Mouse (Mus musculus): Measurements from ENCODE around the gene Txnrd1. TPM values are rescaled to one million over a fixed set of nuclear protein-coding genes. Genes with fewer than 3 reads are reported as not detected.
A peak's percentile ranks its signal among the peaks of the same experiment; 100 is the strongest.

The Txnrd1 gene
- polyA plus RNA-seq, 1 experiment from 2014 or later: 87.1 TPM

DNA sequence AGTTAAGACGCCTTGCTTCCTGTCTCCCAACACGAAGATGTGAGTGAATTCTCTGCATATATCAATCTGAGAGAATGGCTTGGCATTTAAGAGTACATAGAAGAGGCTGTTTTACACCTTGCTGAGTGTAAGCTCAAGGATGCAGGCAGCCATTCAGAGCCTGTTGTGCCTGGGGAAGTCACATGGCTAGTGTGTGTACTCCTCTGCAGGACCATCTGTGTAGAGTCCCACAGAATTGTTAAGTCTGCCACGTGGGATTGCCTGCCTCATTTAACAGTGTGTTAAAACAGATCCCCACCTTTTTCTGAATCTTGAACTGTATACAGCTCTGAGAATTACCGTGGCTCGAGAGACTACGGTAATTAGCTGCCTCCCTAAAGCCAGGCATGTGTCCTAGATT is 7.2 kb upstream of the Txnrd1 start:
- no peaks in the 10 kb centered on the region for H3K4me1 ChIP-seq (ENCODE audit: control insufficient read depth, insufficient read depth, low read depth, low read length)
- H3K27ac ChIP-seq (ENCODE audit: low read depth, low read length): no peak overlapping the region
- ATAC-seq: peak; percentile 60; the same call in 1 of the 2 replicates
- no peak overlapping the region for H3K4me3 ChIP-seq (ENCODE audit: low read length)
- no peaks in the 10 kb centered on the region for H3K9me3 ChIP-seq (ENCODE audit: control insufficient read depth, low read length)
- H3K36me3 ChIP-seq (ENCODE audit: control insufficient read depth, insufficient read depth, low read length): no peaks in the 10 kb centered on the region
- H3K27me3 ChIP-seq (replicated peaks; ENCODE audit: control insufficient read depth, insufficient read depth, low read length): no peaks in the 10 kb centered on the region
- no peak overlapping the region for H3K9ac ChIP-seq (ENCODE audit: low read depth, low read length)
- no peak overlapping the region for H3K4me2 ChIP-seq (ENCODE audit: low read length)
- WGBS: 43% methylated on average over 6 of the region's 6 CpGs

DNA sequence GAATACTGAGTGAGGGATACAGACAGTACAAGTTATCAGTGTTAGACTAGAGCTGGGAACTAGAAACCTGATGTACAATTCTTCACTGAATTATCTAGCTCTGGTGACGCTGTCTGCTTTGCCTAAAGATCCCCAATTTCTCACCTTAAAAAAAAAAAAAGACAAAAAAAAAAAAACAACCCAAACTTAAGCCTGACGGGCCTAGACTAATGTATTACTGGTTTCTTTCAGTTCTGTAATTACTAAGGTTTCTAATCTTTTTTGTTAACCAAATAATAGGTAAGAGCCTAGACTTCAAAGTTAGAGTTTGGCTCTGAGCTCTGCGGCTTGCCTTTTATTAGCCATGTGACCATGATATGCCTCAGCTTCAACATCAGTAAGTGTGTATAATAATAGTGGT is 2.1 kb downstream of the Txnrd1 start:
- H3K36me3 ChIP-seq (ENCODE audit: control insufficient read depth, insufficient read depth, low read length): no peaks in the 10 kb centered on the region
- H3K4me3 ChIP-seq (ENCODE audit: low read length): no peak overlapping the region
- no peaks in the 10 kb centered on the region for H3K27me3 ChIP-seq (replicated peaks; ENCODE audit: control insufficient read depth, insufficient read depth, low read length)
- no peak overlapping the region for H3K4me2 ChIP-seq (ENCODE audit: low read length)
- whole genome bisulfite sequencing: 88% methylated on average over 3 of the region's 3 CpGs
- no peak overlapping the region for H3K9ac ChIP-seq (ENCODE audit: low read depth, low read length)
- H3K27ac ChIP-seq (ENCODE audit: low read depth, low read length): no peak overlapping the region
- no peak for ATAC-seq
- H3K4me1 ChIP-seq (ENCODE audit: control insufficient read depth, insufficient read depth, low read depth, low read length): no peaks in the 10 kb centered on the region
- no peaks in the 10 kb centered on the region for H3K9me3 ChIP-seq (ENCODE audit: control insufficient read depth, low read length)

DNA sequence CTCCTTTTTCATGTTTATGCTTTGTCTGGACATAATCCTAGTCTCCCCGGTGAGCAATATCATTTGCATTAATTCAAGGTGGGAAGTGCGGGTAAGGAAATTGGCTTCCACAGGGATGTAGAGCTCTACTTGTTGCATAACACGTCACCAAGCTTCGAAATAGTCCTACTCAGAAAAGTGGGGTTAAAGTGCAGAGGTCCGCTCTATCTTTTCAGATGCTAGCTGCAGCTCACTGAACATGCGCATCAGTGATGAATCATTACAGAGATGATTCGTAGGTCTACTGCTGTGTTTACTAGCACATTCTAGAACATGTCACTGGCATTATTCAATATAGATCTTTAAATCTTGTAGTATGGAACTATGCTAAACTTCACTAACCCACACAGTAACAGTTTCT is 4.6 kb downstream of the Txnrd1 start:
- no peaks in the 10 kb centered on the region for H3K9me3 ChIP-seq (ENCODE audit: control insufficient read depth, low read length)
- H3K4me3 ChIP-seq (ENCODE audit: low read length): no peak overlapping the region
- ATAC-seq: no peak
- no peak overlapping the region for H3K4me2 ChIP-seq (ENCODE audit: low read length)
- H3K27ac ChIP-seq (ENCODE audit: low read depth, low read length): no peak overlapping the region
- H3K36me3 ChIP-seq (ENCODE audit: control insufficient read depth, insufficient read depth, low read length): no peaks in the 10 kb centered on the region
- no peaks in the 10 kb centered on the region for H3K4me1 ChIP-seq (ENCODE audit: control insufficient read depth, insufficient read depth, low read depth, low read length)
- no peak overlapping the region for H3K9ac ChIP-seq (ENCODE audit: low read depth, low read length)
- 87% methylated on average over 7 of the region's 7 CpGs for WGBS
- no peaks in the 10 kb centered on the region for H3K27me3 ChIP-seq (replicated peaks; ENCODE audit: control insufficient read depth, insufficient read depth, low read length)

DNA sequence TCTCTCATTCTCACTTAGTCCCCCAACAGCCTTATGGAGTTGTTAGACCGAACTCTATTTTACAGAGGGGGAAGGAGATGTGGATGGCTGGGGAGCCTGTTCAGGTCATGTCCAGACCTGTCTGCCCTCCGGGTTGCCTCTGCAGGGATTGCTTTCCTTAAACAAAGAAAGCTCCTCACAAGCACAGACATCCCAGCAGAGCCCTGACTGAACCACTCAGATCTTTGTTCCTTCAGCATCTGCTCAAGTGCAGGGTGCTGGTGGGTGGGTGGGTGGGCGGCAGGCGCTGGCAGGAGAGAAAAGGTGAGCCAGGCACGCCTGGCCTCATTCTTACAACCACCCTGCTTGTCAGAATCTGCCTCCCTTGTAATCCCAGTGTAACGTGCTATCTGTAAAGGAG is 10.3 kb downstream of the Txnrd1 start:
- Histone ChIP-seq H3K9me3 (ENCODE audit: control insufficient read depth, low read length) (no peaks in the 10 kb centered on the region), H3K4me3 (ENCODE audit: low read length) (no peak overlapping the region), H3K27ac (ENCODE audit: low read depth, low read length) (no peak overlapping the region), H3K27me3 (replicated peaks; ENCODE audit: control insufficient read depth, insufficient read depth, low read length) (no peaks in the 10 kb centered on the region), H3K9ac (ENCODE audit: low read depth, low read length) (no peak overlapping the region), H3K4me2 (ENCODE audit: low read length) (no peak overlapping the region), H3K4me1 (ENCODE audit: control insufficient read depth, insufficient read depth, low read depth, low read length) (no peaks in the 10 kb centered on the region), H3K36me3 (ENCODE audit: control insufficient read depth, insufficient read depth, low read length) (no peaks in the 10 kb centered on the region)
- 71% methylated on average over 6 of the region's 6 CpGs for WGBS
- ATAC-seq: no peak

DNA sequence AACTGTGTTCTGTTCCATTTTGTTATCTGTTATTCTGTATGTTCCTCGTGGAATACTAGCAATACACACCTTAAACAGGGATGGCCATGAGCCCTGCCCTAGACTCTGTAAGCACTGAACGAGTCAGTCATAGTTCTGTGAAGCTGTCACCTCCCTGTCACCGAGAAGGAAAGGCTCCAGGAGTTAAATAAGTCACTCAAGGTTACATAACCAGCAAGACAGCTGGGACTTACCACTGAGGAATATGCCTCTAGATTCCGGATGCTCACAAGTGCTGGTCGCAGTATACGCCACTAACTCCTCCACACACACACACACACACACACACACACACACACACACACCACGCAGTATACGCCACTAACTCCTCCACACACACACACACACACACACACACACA is 11.0 kb downstream of the Txnrd1 start:
- Histone ChIP-seq H3K27ac (ENCODE audit: low read depth, low read length) (no peak overlapping the region), H3K4me3 (ENCODE audit: low read length) (no peak overlapping the region), H3K4me1 (ENCODE audit: control insufficient read depth, insufficient read depth, low read depth, low read length) (no peaks in the 10 kb centered on the region), H3K9me3 (ENCODE audit: control insufficient read depth, low read length) (no peaks in the 10 kb centered on the region), H3K36me3 (ENCODE audit: control insufficient read depth, insufficient read depth, low read length) (no peaks in the 10 kb centered on the region), H3K9ac (ENCODE audit: low read depth, low read length) (no peak overlapping the region), H3K27me3 (replicated peaks; ENCODE audit: control insufficient read depth, insufficient read depth, low read length) (no peaks in the 10 kb centered on the region), H3K4me2 (ENCODE audit: low read length) (no peak overlapping the region)
- no peak for ATAC-seq
- WGBS: 80% methylated on average over 8 of the region's 8 CpGs

DNA sequence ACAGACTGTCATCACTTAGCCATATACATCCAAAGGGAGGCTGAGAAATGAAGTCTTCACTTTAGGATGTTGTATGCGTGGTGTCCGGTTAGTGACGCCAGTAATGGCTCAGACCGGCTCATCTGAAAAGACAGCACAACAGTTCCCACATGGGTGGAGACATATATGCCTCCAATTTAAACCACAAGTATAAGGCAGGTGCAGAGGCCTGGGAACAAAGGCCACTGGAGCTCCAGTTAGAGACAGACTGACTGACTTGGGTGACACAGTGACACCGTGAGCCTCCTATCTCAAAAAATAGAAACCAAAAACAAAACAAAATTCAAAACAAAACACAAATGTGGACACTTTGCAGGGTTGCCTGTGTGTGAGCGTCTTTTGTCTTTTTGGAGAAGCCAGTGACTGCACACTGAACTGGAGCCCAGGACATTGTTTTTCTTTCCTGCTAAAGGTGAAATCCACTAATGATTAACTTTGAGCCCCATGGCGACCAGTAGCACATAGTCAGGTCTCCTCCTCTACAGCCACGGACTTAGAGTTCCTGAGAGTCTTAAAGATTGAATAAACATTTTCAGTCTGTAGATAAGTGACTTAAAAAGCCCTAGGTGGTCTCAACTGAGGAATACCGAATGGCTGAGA is 14.2 kb downstream of the Txnrd1 start:
- 80% methylated on average over 9 of the region's 9 CpGs for WGBS
- no peak overlapping the region for H3K27ac ChIP-seq (ENCODE audit: low read depth, low read length)
- no peak overlapping the region for H3K4me3 ChIP-seq (ENCODE audit: low read length)
- no peak for ATAC-seq
- no peaks in the 10 kb centered on the region for H3K36me3 ChIP-seq (ENCODE audit: control insufficient read depth, insufficient read depth, low read length)
- H3K9ac ChIP-seq (ENCODE audit: low read depth, low read length): no peak overlapping the region
- H3K27me3 ChIP-seq (replicated peaks; ENCODE audit: control insufficient read depth, insufficient read depth, low read length): no peaks in the 10 kb centered on the region
- H3K9me3 ChIP-seq (ENCODE audit: control insufficient read depth, low read length): no peaks in the 10 kb centered on the region
- H3K4me2 ChIP-seq (ENCODE audit: low read length): no peak overlapping the region
- no peaks in the 10 kb centered on the region for H3K4me1 ChIP-seq (ENCODE audit: control insufficient read depth, insufficient read depth, low read depth, low read length)

DNA sequence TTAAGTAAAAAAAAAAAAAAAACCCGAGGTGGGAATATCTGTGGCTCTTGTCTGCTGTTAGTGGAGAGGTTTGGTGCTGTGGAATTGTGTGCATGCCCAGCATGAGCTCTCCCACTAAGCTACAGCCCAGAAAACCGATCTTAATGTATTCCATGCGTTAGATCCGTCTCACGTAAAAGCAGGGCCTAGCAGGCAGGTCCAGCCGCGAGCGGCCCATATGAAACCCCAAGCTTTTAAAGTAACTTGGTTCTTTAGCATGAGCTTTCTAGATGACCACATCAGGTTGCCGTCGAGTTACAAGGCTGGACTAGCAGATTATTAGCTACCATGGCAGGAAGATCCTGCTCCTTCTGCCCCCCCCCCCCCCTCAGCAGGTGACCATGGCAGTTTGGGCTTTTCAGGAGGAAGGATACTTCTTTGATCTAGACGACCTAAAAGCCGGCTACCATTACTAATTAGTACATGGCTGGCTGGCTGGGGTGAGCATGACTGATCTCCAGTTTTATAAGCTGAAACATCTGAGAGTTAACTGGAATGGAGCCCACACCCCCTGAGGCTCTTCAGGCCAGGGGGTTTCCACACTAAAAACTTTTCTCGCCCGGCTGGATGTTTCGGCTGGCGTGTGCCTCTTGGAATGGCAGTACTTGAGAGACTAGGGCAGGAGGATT is 16.1 kb downstream of the Txnrd1 start:
- no peaks in the 10 kb centered on the region for H3K36me3 ChIP-seq (ENCODE audit: control insufficient read depth, insufficient read depth, low read length)
- no peaks in the 10 kb centered on the region for H3K4me1 ChIP-seq (ENCODE audit: control insufficient read depth, insufficient read depth, low read depth, low read length)
- no peak for ATAC-seq
- 57% methylated on average over 16 of the region's 16 CpGs for WGBS
- H3K4me3 ChIP-seq (ENCODE audit: low read length): no peak overlapping the region
- no peak overlapping the region for H3K9ac ChIP-seq (ENCODE audit: low read depth, low read length)
- H3K27ac ChIP-seq (ENCODE audit: low read depth, low read length): no peak overlapping the region
- no peak overlapping the region for H3K4me2 ChIP-seq (ENCODE audit: low read length)
- no peaks in the 10 kb centered on the region for H3K9me3 ChIP-seq (ENCODE audit: control insufficient read depth, low read length)
- no peaks in the 10 kb centered on the region for H3K27me3 ChIP-seq (replicated peaks; ENCODE audit: control insufficient read depth, insufficient read depth, low read length)

DNA sequence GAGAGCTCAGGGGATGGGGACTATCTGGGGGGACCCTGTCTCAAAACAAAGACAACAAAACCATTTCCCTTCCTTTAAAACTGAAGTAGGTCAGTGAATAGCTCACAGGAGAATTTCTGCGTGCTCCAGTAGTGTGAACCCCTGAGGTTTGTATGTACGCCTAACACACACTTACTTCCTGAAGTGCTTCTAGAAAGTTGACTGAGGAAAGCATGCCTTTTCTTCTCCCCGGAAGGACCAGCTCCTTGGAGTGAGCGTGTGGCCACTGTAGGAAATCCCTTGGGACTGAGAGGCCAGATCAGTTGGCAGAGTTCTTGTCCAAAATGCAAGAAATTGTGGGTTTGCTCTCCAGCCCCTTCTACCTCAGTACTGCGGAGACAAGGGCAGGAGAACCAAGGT is 16.6 kb downstream of the Txnrd1 start:
- Histone ChIP-seq H3K4me1 (ENCODE audit: control insufficient read depth, insufficient read depth, low read depth, low read length) (no peaks in the 10 kb centered on the region), H3K4me2 (ENCODE audit: low read length) (no peak overlapping the region), H3K27ac (ENCODE audit: low read depth, low read length) (no peak overlapping the region), H3K9me3 (ENCODE audit: control insufficient read depth, low read length) (no peaks in the 10 kb centered on the region), H3K36me3 (ENCODE audit: control insufficient read depth, insufficient read depth, low read length) (no peaks in the 10 kb centered on the region), H3K4me3 (ENCODE audit: low read length) (no peak overlapping the region), H3K9ac (ENCODE audit: low read depth, low read length) (no peak overlapping the region), H3K27me3 (replicated peaks; ENCODE audit: control insufficient read depth, insufficient read depth, low read length) (no peaks in the 10 kb centered on the region)
- 82% methylated on average over 5 of the region's 5 CpGs for whole genome bisulfite sequencing
- ATAC-seq: no peak

DNA sequence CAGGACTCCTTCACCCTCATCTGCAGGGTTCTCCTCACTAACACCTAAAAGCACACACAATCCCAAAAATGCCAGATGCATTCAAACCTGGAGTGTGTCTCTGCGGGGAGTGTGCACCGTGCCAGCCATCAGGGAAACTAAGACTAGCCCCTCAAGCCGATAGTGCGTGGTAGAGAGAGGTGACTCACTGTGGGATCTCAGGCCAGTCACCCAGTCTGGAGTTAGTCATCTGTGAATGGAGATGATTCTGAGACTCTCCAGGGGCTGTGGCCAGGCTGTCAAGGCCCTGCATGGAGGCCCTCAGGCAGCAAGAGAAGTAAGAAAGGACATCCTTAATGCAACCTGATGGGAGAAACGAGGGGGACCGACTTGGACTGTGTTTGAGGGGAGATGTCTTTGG is 18.0 kb downstream of the Txnrd1 start:
- H3K4me3 ChIP-seq (ENCODE audit: low read length): no peak overlapping the region
- H3K27me3 ChIP-seq (replicated peaks; ENCODE audit: control insufficient read depth, insufficient read depth, low read length): no peaks in the 10 kb centered on the region
- H3K9me3 ChIP-seq (ENCODE audit: control insufficient read depth, low read length): no peaks in the 10 kb centered on the region
- WGBS: 91% methylated on average over 6 of the region's 6 CpGs
- no peak overlapping the region for H3K9ac ChIP-seq (ENCODE audit: low read depth, low read length)
- H3K4me2 ChIP-seq (ENCODE audit: low read length): no peak overlapping the region
- no peak for ATAC-seq
- no peaks in the 10 kb centered on the region for H3K4me1 ChIP-seq (ENCODE audit: control insufficient read depth, insufficient read depth, low read depth, low read length)
- H3K36me3 ChIP-seq (ENCODE audit: control insufficient read depth, insufficient read depth, low read length): no peaks in the 10 kb centered on the region
- H3K27ac ChIP-seq (ENCODE audit: low read depth, low read length): no peak overlapping the region

Measured in hindbrain, embryonic 16.5 days (tissue).